Mouse (Mus musculus): ENCODE measurements around the gene Chid1. TPM values are rescaled to one million over a fixed set of nuclear protein-coding genes. Genes with fewer than 3 reads are reported as not detected.

Gene Chid1
- polyA plus RNA-seq, 1 experiment from 2014 or later: 45.0 TPM

- 71% methylated on average over 1 of the region's 1 CpGs for whole genome bisulfite sequencing
- H3K9me3 ChIP-seq (replicated peaks): no peaks in the 10 kb centered on the region
- no peaks in the 10 kb centered on the region for H3K27me3 ChIP-seq
- H3K27ac ChIP-seq: no peak overlapping the region
- no peak for ATAC-seq (replicated peaks; ENCODE audit: low FRiP score)
- H3K4me1 ChIP-seq: peaks cover 6% of the 10 kb centered on the region; the same call in 1 of the 2 replicates
- no peak overlapping the region for H3K4me3 ChIP-seq (replicated peaks)
- H3K4me2 ChIP-seq: no peak overlapping the region
- peaks cover 43% of the 10 kb centered on the region for H3K36me3 ChIP-seq
- H3K9ac ChIP-seq: no peak overlapping the region
These were observed 19.9 kb downstream of the Chid1 start for GRCm38 (mm10) chr7:141519795-141520194.

- ATAC-seq (replicated peaks; ENCODE audit: low FRiP score): no peak
- Histone ChIP-seq H3K4me3 (replicated peaks) (no peak overlapping the region), H3K4me1 (no peaks in the 10 kb centered on the region), H3K27ac (no peak overlapping the region), H3K9ac (no peak overlapping the region), H3K9me3 (replicated peaks) (no peaks in the 10 kb centered on the region), H3K4me2 (no peak overlapping the region), H3K36me3 (peaks cover 43% of the 10 kb centered on the region), H3K27me3 (no peaks in the 10 kb centered on the region)
- 87% methylated on average over 3 of the region's 3 CpGs for WGBS
These were observed 20.7 kb downstream of the Chid1 start for GRCm38 (mm10) chr7:141518926-141519325.

DNA sequence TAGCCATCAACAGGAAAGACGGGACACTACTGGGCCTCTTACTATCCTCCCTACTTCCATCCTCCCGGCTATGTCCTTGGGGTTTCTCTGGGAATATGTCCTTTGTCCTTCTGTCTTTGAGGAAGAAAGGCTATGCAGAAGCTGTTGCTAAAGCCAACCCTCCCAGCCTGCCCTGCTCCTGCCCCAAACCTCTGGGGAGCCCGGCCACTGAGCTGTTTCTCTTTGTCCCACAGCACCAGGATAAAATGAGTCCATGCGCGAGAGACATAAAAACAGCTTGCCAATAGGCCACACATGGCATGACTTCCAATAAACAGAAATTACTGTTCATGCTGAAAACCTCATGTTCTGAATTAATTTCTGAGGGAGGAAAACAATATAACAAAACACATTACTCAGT, 21.4 kb downstream of the Chid1 start:
- peaks cover 43% of the 10 kb centered on the region for H3K36me3 ChIP-seq
- H3K4me3 ChIP-seq (replicated peaks): no peak overlapping the region
- no peak overlapping the region for H3K4me2 ChIP-seq
- no peak overlapping the region for H3K27ac ChIP-seq
- no peak for ATAC-seq (replicated peaks; ENCODE audit: low FRiP score)
- WGBS: 89% methylated on average over 5 of the region's 5 CpGs
- H3K9ac ChIP-seq: no peak overlapping the region
- H3K4me1 ChIP-seq: no peaks in the 10 kb centered on the region
- H3K27me3 ChIP-seq: no peaks in the 10 kb centered on the region
- no peaks in the 10 kb centered on the region for H3K9me3 ChIP-seq (replicated peaks)

DNA sequence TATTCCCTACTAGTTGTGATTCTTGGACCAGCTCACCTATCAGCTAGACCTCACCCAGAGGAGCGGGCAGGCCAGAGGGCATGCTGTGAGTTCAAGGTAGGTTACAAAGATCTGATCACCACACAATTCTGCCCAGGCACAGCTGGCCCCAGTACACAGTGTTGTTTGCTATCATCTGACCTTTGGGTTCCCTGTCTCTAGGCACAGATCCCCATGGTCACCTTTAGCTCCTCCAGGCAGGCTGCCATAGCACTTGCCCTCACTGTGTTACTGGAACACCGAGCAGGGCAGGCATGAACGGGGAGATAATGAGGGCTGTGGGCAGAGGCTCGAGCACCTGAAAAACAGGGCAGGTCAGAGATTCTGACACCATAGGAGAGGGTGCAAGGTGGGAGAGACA, 22.0 kb downstream of the Chid1 start:
- Histone ChIP-seq H3K4me2 (no peak overlapping the region), H3K27ac (no peak overlapping the region), H3K9me3 (replicated peaks) (no peaks in the 10 kb centered on the region), H3K36me3 (peaks cover 45% of the 10 kb centered on the region), H3K4me3 (replicated peaks) (no peak overlapping the region), H3K4me1 (no peaks in the 10 kb centered on the region), H3K9ac (no peak overlapping the region), H3K27me3 (no peaks in the 10 kb centered on the region)
- no peak for ATAC-seq (replicated peaks; ENCODE audit: low FRiP score)
- 91% methylated on average over 4 of the region's 4 CpGs for WGBS

- Histone ChIP-seq H3K9ac (no peak overlapping the region), H3K4me1 (no peaks in the 10 kb centered on the region), H3K4me3 (replicated peaks) (no peak overlapping the region), H3K27me3 (no peaks in the 10 kb centered on the region), H3K9me3 (replicated peaks) (no peaks in the 10 kb centered on the region), H3K27ac (no peak overlapping the region), H3K36me3 (peaks cover 27% of the 10 kb centered on the region), H3K4me2 (no peak overlapping the region)
- WGBS: 76% methylated on average over 8 of the region's 8 CpGs
- no peak for ATAC-seq (replicated peaks; ENCODE audit: low FRiP score)
These were observed 28.9 kb downstream of the Chid1 start for GRCm38 (mm10) chr7:141510681-141511191.

DNA sequence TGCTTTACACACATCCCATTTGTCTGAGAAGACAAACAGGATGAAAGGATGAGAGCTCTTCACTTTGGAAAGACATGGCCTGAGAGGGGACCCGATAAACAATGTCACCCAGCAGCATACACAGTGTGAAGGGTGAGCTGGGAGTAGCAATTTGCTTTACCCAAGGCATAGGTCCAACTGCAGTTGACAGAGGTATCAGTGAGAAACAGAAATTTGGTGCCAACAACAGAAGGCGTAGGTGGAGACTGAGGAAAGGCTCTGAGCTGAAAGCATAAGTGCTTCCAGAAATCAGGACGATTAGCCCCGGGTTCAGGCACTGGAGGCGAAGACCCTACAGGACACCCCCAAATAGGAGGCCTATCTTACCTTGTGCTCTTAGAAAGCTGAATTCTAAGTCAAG, 29.5 kb downstream of the Chid1 start:
- peaks cover 22% of the 10 kb centered on the region for H3K36me3 ChIP-seq
- H3K27me3 ChIP-seq: no peaks in the 10 kb centered on the region
- 90% methylated on average over 5 of the region's 5 CpGs for WGBS
- no peaks in the 10 kb centered on the region for H3K9me3 ChIP-seq (replicated peaks)
- no peaks in the 10 kb centered on the region for H3K4me1 ChIP-seq
- no peak overlapping the region for H3K27ac ChIP-seq
- no peak overlapping the region for H3K4me3 ChIP-seq (replicated peaks)
- no peak overlapping the region for H3K9ac ChIP-seq
- ATAC-seq (replicated peaks; ENCODE audit: low FRiP score): no peak
- H3K4me2 ChIP-seq: no peak overlapping the region

DNA sequence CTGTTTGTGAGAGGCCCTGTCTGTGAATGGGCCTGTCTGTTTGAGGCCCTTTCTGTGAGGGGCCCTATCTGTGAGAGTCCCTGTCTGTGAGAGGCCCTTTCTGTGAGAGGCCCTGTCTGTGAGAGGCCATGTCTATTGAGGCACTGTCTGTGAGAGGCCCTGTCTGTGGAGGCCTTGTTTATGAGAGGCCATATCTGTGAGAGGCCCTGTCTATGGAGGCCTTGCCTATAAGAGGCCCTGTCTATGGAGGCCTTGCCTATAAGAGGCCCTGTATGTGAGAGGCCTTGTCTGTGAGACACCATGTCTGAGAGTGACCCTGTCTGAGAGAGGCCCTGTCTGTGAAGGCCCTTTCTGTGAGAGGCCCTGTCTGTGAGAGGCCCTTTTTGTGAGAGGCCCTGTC, 31.5 kb downstream of the Chid1 start:
- H3K4me2 ChIP-seq: no peak overlapping the region
- H3K9ac ChIP-seq: no peak overlapping the region
- H3K27ac ChIP-seq: no peak overlapping the region
- ATAC-seq (replicated peaks; ENCODE audit: low FRiP score): peak; percentile 58; the same call in 1 of the 2 replicates
- H3K4me1 ChIP-seq: no peaks in the 10 kb centered on the region
- H3K9me3 ChIP-seq (replicated peaks): no peaks in the 10 kb centered on the region
- H3K27me3 ChIP-seq: no peaks in the 10 kb centered on the region
- no peak overlapping the region for H3K4me3 ChIP-seq (replicated peaks)
- H3K36me3 ChIP-seq: peaks cover 18% of the 10 kb centered on the region; the same call in 1 of the 2 replicates

- H3K9ac ChIP-seq: no peak overlapping the region
- ATAC-seq (replicated peaks; ENCODE audit: low FRiP score): no peak
- H3K27me3 ChIP-seq: no peaks in the 10 kb centered on the region
- H3K9me3 ChIP-seq (replicated peaks): no peaks in the 10 kb centered on the region
- peaks cover 14% of the 10 kb centered on the region; the same call in 1 of the 2 replicates for H3K36me3 ChIP-seq
- no peak overlapping the region for H3K4me3 ChIP-seq (replicated peaks)
- H3K4me1 ChIP-seq: no peaks in the 10 kb centered on the region
- H3K27ac ChIP-seq: no peak overlapping the region
- H3K4me2 ChIP-seq: no peak overlapping the region
- WGBS: 84% methylated on average over 2 of the region's 2 CpGs
These were observed 33.4 kb downstream of the Chid1 start for GRCm38 (mm10) chr7:141506278-141506677.

GRCm38 (mm10) chr7:141502556-141502905, 37.1 kb downstream of the Chid1 start:
- ATAC-seq (replicated peaks; ENCODE audit: low FRiP score): no peak
- no peaks in the 10 kb centered on the region for H3K9me3 ChIP-seq (replicated peaks)
- H3K27me3 ChIP-seq: no peaks in the 10 kb centered on the region
- no peak overlapping the region for H3K4me3 ChIP-seq (replicated peaks)
- H3K27ac ChIP-seq: no peak overlapping the region
- 92% methylated on average over 5 of the region's 5 CpGs for WGBS
- H3K4me1 ChIP-seq: no peaks in the 10 kb centered on the region
- no peak overlapping the region for H3K4me2 ChIP-seq
- no peak overlapping the region for H3K9ac ChIP-seq
- H3K36me3 ChIP-seq: peaks cover 15% of the 10 kb centered on the region

- Histone ChIP-seq H3K4me3 (replicated peaks) (no peak overlapping the region), H3K4me1 (no peaks in the 10 kb centered on the region), H3K9me3 (replicated peaks) (no peaks in the 10 kb centered on the region), H3K9ac (no peak overlapping the region), H3K27ac (no peak overlapping the region), H3K27me3 (no peaks in the 10 kb centered on the region), H3K36me3 (peaks cover 15% of the 10 kb centered on the region), H3K4me2 (no peak overlapping the region)
- 83% methylated on average over 7 of the region's 7 CpGs for WGBS
- ATAC-seq (replicated peaks; ENCODE audit: low FRiP score): no peak
These were observed 37.7 kb downstream of the Chid1 start for GRCm38 (mm10) chr7:141501820-141502555.

DNA sequence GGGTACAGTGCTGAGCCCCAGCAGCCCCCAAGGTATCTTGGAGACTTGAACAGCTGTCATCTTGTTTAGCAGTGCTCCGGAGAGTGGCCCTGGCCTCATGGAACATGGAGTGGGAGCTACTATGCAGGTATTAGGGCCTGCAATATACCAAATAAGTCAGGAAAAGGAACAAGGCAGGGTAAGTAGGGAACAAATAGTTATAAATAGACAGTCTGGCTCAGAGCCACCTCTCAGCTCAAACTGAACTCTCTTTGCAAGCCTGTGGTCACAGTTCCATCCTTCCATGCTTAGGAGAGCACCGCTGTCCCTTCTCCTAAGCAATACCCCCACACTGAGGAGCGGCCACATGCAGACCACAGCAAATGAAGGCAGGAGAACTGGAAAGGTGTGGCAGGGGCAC, 42.1 kb downstream of the Chid1 start:
- ATAC-seq (replicated peaks; ENCODE audit: low FRiP score): no peak
- H3K4me1 ChIP-seq: no peaks in the 10 kb centered on the region
- H3K36me3 ChIP-seq: peaks cover 42% of the 10 kb centered on the region
- 93% methylated on average over 3 of the region's 3 CpGs for WGBS
- H3K4me3 ChIP-seq (replicated peaks): no peak overlapping the region
- no peak overlapping the region for H3K27ac ChIP-seq
- no peaks in the 10 kb centered on the region for H3K9me3 ChIP-seq (replicated peaks)
- H3K27me3 ChIP-seq: no peaks in the 10 kb centered on the region
- no peak overlapping the region for H3K9ac ChIP-seq
- no peak overlapping the region for H3K4me2 ChIP-seq

DNA sequence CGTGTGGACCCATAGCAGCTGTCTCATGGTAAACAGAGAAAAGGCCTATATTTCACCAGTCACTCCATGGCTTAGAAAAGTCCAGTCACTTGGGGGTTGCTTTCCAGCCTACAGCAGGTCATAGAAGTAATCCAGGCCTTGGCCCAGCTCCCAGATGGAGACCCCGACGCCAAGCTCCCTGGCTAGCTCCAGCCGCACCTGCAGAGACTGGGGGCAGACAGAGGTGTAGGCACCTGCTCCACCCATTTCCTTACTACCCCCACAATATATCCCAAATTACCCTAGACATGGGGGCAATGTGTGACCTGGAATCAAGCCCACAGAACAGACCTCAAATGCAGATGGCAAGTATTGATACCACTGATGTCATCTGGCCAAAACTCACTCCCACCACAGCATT, 43.7 kb downstream of the Chid1 start:
- WGBS: 79% methylated on average over 4 of the region's 4 CpGs
- Histone ChIP-seq H3K9me3 (replicated peaks) (no peaks in the 10 kb centered on the region), H3K4me1 (no peaks in the 10 kb centered on the region), H3K4me3 (replicated peaks) (no peak overlapping the region), H3K36me3 (peaks cover 56% of the 10 kb centered on the region), H3K9ac (no peak overlapping the region), H3K27me3 (no peaks in the 10 kb centered on the region), H3K4me2 (no peak overlapping the region), H3K27ac (no peak overlapping the region)
- ATAC-seq (replicated peaks; ENCODE audit: low FRiP score): no peak

- Histone ChIP-seq H3K36me3 (peaks cover 53% of the 10 kb centered on the region), H3K27me3 (no peaks in the 10 kb centered on the region), H3K9ac (no peak overlapping the region), H3K4me3 (replicated peaks) (no peak overlapping the region), H3K4me1 (no peaks in the 10 kb centered on the region), H3K9me3 (replicated peaks) (no peaks in the 10 kb centered on the region), H3K4me2 (no peak overlapping the region), H3K27ac (no peak overlapping the region)
- no peak for ATAC-seq (replicated peaks; ENCODE audit: low FRiP score)
- 84% methylated on average over 2 of the region's 2 CpGs for WGBS
These were observed 44.3 kb downstream of the Chid1 start for GRCm38 (mm10) chr7:141495379-141495778.

Measured in kidney, embryonic 15.5 days (tissue).